Mouse (Mus musculus): Measurements from ENCODE around the gene Mamdc4. TPM values are rescaled to one million over a fixed set of nuclear protein-coding genes. Genes with fewer than 3 reads are reported as not detected.

Mamdc4 gene
- polyA plus RNA-seq, 1 experiment, result 9.7 TPM

DNA sequence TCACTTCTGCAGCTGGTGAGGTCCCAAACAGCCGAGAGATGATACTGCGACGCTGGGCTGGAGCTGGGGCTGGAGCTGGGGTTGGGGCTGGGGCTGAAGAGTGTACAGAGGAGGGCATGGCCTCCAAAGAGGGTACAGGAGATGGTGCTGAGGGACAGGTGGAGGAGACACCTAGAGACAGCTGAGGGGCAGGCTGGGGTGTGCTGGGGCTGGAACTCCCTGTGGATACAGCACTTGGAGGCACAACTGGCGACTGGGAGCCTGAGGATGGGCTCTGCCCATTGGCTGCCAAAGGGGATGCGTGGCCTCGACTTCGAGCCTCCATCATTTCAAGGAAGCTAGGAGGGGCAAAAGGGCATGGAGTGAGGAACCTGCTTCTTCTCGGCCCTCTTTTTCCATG, 12.6 kb upstream of the Mamdc4 start:
- TF ChIP-seq CTCF (IDR thresholded peaks at IDR 0.05; ENCODE audit: control insufficient read depth, insufficient read depth, low read length) (no peak), POLR2A (IDR thresholded peaks at IDR 0.05; ENCODE audit: borderline replicate concordance, control insufficient read depth, low read depth, low read length) (no peak)
- Histone ChIP-seq H3K4me3 (replicated peaks; ENCODE audit: control insufficient read depth, low read depth, low read length) (no peak overlapping the region), H3K4me1 (ENCODE audit: control insufficient read depth, insufficient read depth, low read length) (no peaks in the 10 kb centered on the region), H3K27ac (ENCODE audit: control insufficient read depth, insufficient read depth, low read depth, low read length, poor library complexity) (no peak overlapping the region)
- 85% methylated on average over 8 of the region's 8 CpGs for whole genome bisulfite sequencing

DNA sequence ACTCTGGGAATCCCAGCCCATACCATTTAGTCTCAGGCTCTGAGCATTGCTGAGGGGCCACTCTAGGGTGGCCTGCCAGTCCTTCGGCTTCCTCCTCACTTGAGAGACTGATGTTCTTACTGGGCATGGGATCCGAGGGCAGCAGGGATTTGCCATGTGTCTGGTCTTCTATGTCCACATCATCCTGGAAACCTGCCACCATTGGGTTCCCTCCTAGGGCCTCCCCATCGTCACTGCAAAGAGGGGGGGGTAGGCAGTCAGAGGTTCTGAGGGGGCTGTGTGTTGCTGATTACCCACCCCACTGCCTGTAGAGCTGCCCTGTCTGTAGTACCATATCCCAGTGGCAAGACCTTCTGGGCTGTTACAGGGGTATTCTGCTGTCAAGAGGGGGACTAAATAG, 11.0 kb upstream of the Mamdc4 start:
- Histone ChIP-seq H3K27ac (ENCODE audit: control insufficient read depth, insufficient read depth, low read depth, low read length, poor library complexity) (no peak overlapping the region), H3K4me3 (replicated peaks; ENCODE audit: control insufficient read depth, low read depth, low read length) (no peak overlapping the region), H3K4me1 (ENCODE audit: control insufficient read depth, insufficient read depth, low read length) (no peaks in the 10 kb centered on the region)
- TF ChIP-seq CTCF (IDR thresholded peaks at IDR 0.05; ENCODE audit: control insufficient read depth, insufficient read depth, low read length) (no peak), POLR2A (IDR thresholded peaks at IDR 0.05; ENCODE audit: borderline replicate concordance, control insufficient read depth, low read depth, low read length) (no peak)
- WGBS, result 67% methylated on average over 3 of the region's 3 CpGs

DNA sequence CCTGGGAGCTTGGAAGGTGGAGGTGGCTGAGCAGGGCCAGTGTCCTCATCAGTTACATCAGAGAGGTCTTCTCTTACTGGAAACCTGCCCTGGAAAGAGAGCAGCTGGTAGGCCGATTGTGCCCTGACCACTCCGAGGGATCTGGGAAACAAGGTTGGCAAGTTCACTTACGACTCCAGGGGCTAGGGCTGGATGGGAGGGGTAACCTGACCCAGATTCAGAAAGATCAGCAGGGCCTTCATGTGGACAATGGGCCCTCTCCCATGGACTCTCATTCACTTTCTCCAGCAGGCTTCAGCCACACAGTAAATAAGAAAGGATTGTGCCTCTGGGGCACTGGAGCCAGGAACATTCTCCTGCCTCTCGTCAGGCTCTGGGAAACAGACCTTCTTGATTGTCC, 10.2 kb upstream of the Mamdc4 start:
- WGBS, result 91% methylated on average over 4 of the region's 4 CpGs
- no peak for TF ChIP-seq POLR2A (IDR thresholded peaks at IDR 0.05; ENCODE audit: borderline replicate concordance, control insufficient read depth, low read depth, low read length)
- TF ChIP-seq CTCF (IDR thresholded peaks at IDR 0.05; ENCODE audit: control insufficient read depth, insufficient read depth, low read length), result no peak
- Histone ChIP-seq H3K4me3 (replicated peaks; ENCODE audit: control insufficient read depth, low read depth, low read length) (no peak overlapping the region), H3K4me1 (ENCODE audit: control insufficient read depth, insufficient read depth, low read length) (no peaks in the 10 kb centered on the region), H3K27ac (ENCODE audit: control insufficient read depth, insufficient read depth, low read depth, low read length, poor library complexity) (no peak overlapping the region)

DNA sequence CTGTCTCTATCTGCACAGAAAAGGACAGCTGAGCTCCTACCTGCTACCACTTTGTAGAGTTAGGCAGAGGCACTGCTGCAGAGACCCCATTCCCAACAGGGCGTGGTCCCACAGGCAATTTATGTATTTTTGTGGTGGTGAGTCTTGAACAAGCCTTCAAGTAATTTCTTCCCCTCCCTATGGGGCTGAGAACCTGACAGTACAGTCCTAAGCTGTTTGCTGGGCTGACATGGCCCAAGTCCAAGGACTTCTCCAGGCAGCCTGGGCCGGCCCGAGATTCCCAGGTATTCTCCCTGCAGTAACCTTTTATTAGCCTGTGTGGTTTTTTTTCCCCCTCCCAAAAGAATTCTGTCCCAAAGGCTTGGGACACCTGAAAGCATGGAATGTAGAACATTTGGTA, 9.5 kb upstream of the Mamdc4 start:
- H3K4me3 ChIP-seq (replicated peaks; ENCODE audit: control insufficient read depth, low read depth, low read length), result no peak overlapping the region
- WGBS, result 84% methylated on average over 3 of the region's 3 CpGs
- no peak for TF ChIP-seq POLR2A (IDR thresholded peaks at IDR 0.05; ENCODE audit: borderline replicate concordance, control insufficient read depth, low read depth, low read length)
- TF ChIP-seq CTCF (IDR thresholded peaks at IDR 0.05; ENCODE audit: control insufficient read depth, insufficient read depth, low read length), result no peak
- H3K4me1 ChIP-seq (ENCODE audit: control insufficient read depth, insufficient read depth, low read length), result no peaks in the 10 kb centered on the region
- no peak overlapping the region for H3K27ac ChIP-seq (ENCODE audit: control insufficient read depth, insufficient read depth, low read depth, low read length, poor library complexity)

DNA sequence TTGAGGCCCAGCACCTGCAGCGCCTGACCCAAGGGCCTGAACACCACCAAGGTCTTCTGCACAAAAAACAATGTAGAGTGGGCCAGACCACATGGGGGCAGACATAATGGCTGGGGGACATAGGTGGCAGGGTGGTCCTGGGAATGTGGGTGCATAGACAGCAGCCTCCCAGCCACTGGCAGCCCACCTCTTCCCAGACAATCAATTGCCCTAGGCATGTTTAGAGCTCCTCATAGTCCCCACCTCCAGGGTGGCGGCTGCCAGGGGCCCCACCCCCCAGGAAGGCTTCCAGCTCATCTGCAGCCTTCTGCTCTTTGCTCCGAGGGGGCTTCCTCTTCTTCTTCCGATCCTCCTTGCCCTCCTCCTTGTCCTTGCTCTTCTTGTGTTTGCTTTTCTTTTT, 8.9 kb upstream of the Mamdc4 start:
- Histone ChIP-seq H3K4me1 (ENCODE audit: control insufficient read depth, insufficient read depth, low read length) (no peaks in the 10 kb centered on the region), H3K4me3 (replicated peaks; ENCODE audit: control insufficient read depth, low read depth, low read length) (no peak overlapping the region), H3K27ac (ENCODE audit: control insufficient read depth, insufficient read depth, low read depth, low read length, poor library complexity) (no peak overlapping the region)
- WGBS, result 69% methylated on average over 4 of the region's 4 CpGs
- TF ChIP-seq POLR2A (IDR thresholded peaks at IDR 0.05; ENCODE audit: borderline replicate concordance, control insufficient read depth, low read depth, low read length) (no peak), CTCF (IDR thresholded peaks at IDR 0.05; ENCODE audit: control insufficient read depth, insufficient read depth, low read length) (no peak)

DNA sequence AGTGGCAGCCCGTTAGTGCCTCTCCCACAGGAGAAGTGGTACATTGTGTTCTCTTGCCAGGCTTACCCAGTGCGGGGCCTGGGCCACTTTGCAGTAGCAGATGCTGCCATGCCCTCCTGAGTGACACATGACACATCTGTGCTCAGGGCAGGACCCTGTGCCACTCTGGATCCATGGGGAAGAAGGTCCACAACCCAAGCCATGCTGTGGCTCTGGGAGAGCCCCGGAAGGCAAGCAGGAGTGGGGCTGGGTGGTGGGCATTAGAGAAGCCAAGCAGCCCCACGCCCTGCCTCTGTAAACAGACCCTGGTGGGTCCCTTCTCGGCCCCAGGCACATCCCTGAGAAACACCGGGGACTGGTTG, 8.5 kb upstream of the Mamdc4 start:
- TF ChIP-seq CTCF (IDR thresholded peaks at IDR 0.05; ENCODE audit: control insufficient read depth, insufficient read depth, low read length) (no peak), POLR2A (IDR thresholded peaks at IDR 0.05; ENCODE audit: borderline replicate concordance, control insufficient read depth, low read depth, low read length) (no peak)
- Histone ChIP-seq H3K4me1 (ENCODE audit: control insufficient read depth, insufficient read depth, low read length) (no peaks in the 10 kb centered on the region), H3K4me3 (replicated peaks; ENCODE audit: control insufficient read depth, low read depth, low read length) (no peak overlapping the region), H3K27ac (ENCODE audit: control insufficient read depth, insufficient read depth, low read depth, low read length, poor library complexity) (no peak overlapping the region)
- WGBS, result 88% methylated on average over 6 of the region's 6 CpGs

DNA sequence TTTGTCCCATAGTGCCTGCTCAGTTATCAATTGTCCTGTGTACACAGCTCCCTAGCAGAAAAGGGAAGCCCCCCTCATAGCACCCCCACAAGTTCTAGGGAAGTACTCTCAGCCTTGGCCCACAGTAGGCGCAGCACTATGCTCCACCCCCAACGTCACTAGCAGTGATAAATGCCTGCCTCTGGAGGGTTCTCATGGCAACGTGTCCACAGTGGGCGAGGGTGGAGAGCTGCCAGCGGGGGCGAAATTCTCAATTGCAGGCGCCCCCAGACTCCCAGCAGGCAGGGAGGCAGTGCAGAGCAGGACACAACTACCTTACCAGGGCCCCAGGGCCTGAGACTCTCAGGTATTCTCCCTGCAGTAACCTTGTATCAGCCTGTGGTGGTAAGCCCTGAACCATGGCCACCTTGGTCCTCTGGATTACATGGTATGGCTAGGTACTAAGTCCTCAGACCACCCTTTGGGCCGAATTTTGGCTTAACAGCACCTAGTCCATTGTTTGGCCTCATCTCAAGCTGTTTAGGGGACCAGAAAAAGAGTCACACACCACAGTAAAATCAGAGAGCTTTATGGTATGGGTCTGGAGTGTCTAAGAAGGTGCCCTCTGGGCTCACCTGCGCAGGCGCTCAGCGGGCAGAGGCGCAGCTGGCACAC, 7.9 kb upstream of the Mamdc4 start:
- WGBS, result 42% methylated on average over 12 of the region's 12 CpGs
- H3K27ac ChIP-seq (ENCODE audit: control insufficient read depth, insufficient read depth, low read depth, low read length, poor library complexity), result no peak overlapping the region
- TF ChIP-seq POLR2A (IDR thresholded peaks at IDR 0.05; ENCODE audit: borderline replicate concordance, control insufficient read depth, low read depth, low read length), result no peak
- no peak for TF ChIP-seq CTCF (IDR thresholded peaks at IDR 0.05; ENCODE audit: control insufficient read depth, insufficient read depth, low read length)
- H3K4me3 ChIP-seq (replicated peaks; ENCODE audit: control insufficient read depth, low read depth, low read length), result no peak overlapping the region
- H3K4me1 ChIP-seq (ENCODE audit: control insufficient read depth, insufficient read depth, low read length), result no peaks in the 10 kb centered on the region

DNA sequence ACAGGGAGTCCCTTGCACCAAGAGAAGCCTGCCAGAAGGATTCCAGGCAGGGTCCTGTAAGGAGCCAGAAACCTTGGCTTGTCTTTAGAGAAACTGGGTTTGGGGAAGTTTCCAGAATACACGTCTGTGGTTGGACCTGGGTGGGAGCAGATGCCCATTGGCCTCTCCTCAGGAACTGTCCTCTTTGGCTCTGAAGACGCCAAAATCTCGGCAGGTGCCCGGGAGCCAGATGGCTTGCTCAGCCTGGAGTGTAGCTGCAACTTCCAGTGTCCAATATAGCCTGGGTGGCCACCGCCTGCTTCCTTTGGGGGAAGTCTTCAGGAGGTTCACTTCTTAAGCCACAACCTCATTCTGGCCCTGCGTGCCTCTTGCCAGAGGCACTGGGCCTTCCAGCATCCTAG, 7.3 kb upstream of the Mamdc4 start:
- Histone ChIP-seq H3K27ac (ENCODE audit: control insufficient read depth, insufficient read depth, low read depth, low read length, poor library complexity) (no peak overlapping the region), H3K4me3 (replicated peaks; ENCODE audit: control insufficient read depth, low read depth, low read length) (no peak overlapping the region), H3K4me1 (ENCODE audit: control insufficient read depth, insufficient read depth, low read length) (no peaks in the 10 kb centered on the region)
- TF ChIP-seq CTCF (IDR thresholded peaks at IDR 0.05; ENCODE audit: control insufficient read depth, insufficient read depth, low read length) (no peak), POLR2A (IDR thresholded peaks at IDR 0.05; ENCODE audit: borderline replicate concordance, control insufficient read depth, low read depth, low read length) (no peak)
- 3% methylated on average over 6 of the region's 6 CpGs for WGBS

DNA sequence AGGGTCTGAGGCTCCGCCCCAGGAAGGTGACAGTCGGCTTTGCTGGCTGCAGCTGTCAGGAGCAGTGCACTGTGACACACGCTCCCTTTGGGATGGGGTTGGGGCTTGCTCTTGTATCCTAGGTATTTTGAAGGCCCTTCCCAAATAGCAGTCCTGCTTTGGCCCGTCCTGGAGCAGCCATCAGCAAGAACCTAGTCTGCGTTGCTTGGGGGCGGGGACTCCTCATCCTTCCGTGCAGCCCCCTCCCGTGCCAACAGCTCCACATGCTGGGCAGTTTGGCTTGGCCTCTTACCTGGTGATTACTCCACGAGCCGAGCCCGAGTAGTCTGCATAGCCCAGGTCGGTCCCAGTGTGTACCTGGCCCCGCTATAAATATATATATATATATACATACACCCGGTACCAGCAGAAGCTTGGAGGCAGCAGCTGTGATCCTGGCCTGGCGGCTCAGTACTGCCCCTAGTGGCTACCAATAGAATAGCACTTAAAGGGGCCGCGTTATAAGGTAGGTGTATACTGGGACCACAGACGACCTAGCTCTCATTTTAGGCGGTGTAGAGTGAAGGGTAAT, 6.7 kb upstream of the Mamdc4 start, which contains the start of gene Ajm1:
TSS of gene Ajm1 (minus strand) at position 464 of the 571 bp plus-strand sequence.
- WGBS, result 6% methylated on average over 19 of the region's 19 CpGs
- no peak for TF ChIP-seq POLR2A (IDR thresholded peaks at IDR 0.05; ENCODE audit: borderline replicate concordance, control insufficient read depth, low read depth, low read length)
- peak; percentile 85 for TF ChIP-seq CTCF (IDR thresholded peaks at IDR 0.05; ENCODE audit: control insufficient read depth, insufficient read depth, low read length)
- no peaks in the 10 kb centered on the region for H3K4me1 ChIP-seq (ENCODE audit: control insufficient read depth, insufficient read depth, low read length)
- no peak within 1 kb of the TSS for H3K4me3 ChIP-seq (replicated peaks; ENCODE audit: control insufficient read depth, low read depth, low read length)
- no peak within 1 kb of the TSS for H3K27ac ChIP-seq (ENCODE audit: control insufficient read depth, insufficient read depth, low read depth, low read length, poor library complexity)
